9 mouse cellular contexts compared by ENCODE assay signal in the genomic region with DNA sequence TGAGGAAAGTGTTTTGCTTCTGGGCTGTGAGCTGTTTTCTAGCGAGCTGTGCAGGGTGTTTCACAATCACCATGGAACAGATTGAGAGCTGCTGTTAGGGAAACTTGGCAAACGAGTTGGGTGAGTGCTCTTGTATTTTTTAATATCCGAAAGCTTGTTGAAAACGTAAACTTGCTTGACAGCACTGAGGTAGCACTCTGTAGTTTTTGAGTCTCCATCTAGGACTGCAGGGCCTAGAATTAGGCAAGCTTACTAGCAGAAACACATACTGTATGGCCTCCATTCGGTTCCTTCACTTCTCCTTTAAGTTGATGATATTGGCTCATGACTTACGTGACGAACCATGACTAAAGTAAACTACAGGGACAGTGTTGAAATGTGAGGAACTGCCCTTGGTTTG. TPM values are rescaled to one million over a fixed set of nuclear protein-coding genes. Genes with fewer than 3 reads are reported as not detected.
DNase-seq lines count a peak whose midpoint lies in the region; ATAC-seq and TF ChIP-seq lines count a peak whose summit lies in the region.
"Had no signal": no experiment of that assay in that cellular context is flagged by ENCODE, and none has a peak within 500 bp of the region (broad histone marks: within the 10 kb centered on the region; RNA-seq: fewer than 3 reads in every experiment).

No protein-coding gene starts in this region.

- peak; percentile 50; the same call in 1 of the 2 replicates for ATAC-seq in frontal cortex, adult (ENCODE audit: low TSS enrichment)
- ATAC-seq in heart, postnatal 0 days (ENCODE audit: insufficient read depth, low read depth): no peak
- peak; percentile 84 for ATAC-seq in lung, embryonic 15.5 days (ENCODE audit: borderline replicate concordance, extremely low read depth, low FRiP score, low TSS enrichment)

- H3K36me3 ChIP-seq in heart, postnatal 0 days (replicated peaks; ENCODE audit: control insufficient read depth, insufficient read depth, low read length): no peaks in the 10 kb centered on the region; the same call in 1 of the 2 replicates
- no peaks in the 10 kb centered on the region for H3K36me3 ChIP-seq in lung, embryonic 15.5 days
- H3K36me3 ChIP-seq: neural tube, embryonic 12.5 days had no signal

- 0 out of 2 replicates have a peak overlapping the region, but pooled peaks have one; percentile 4 for H3K4me2 ChIP-seq in heart, postnatal 0 days (ENCODE audit: low read depth, low read length)
- peak overlapping the region; percentile 23 for H3K4me2 ChIP-seq in lung, embryonic 15.5 days
- H3K4me2 ChIP-seq: neural tube, embryonic 12.5 days had no signal

- H3K27ac ChIP-seq in heart, postnatal 0 days (ENCODE audit: low read depth): peak overlapping the region; percentile 61
- H3K27ac ChIP-seq in lung, embryonic 15.5 days: peak overlapping the region; percentile 85
- H3K27ac ChIP-seq: neural tube, embryonic 12.5 days had no signal

- H3K9me3 ChIP-seq in heart, postnatal 0 days (replicated peaks; ENCODE audit: control insufficient read depth, low read length): no peaks in the 10 kb centered on the region; the same call in 1 of the 2 replicates
- no peaks in the 10 kb centered on the region for H3K9me3 ChIP-seq in lung, embryonic 15.5 days
- H3K9me3 ChIP-seq: neural tube, embryonic 12.5 days had no signal

- H3K27me3 ChIP-seq in heart, postnatal 0 days (ENCODE audit: control insufficient read depth, insufficient read depth, low read length): no peaks in the 10 kb centered on the region
- H3K27me3 ChIP-seq in lung, embryonic 15.5 days: no peaks in the 10 kb centered on the region
- H3K27me3 ChIP-seq: neural tube, embryonic 12.5 days had no signal

- no peak overlapping the region for H3K4me3 ChIP-seq in heart, postnatal 0 days (ENCODE audit: low read depth, low read length)
- no peak overlapping the region for H3K4me3 ChIP-seq in lung, embryonic 15.5 days
- H3K4me3 ChIP-seq: neural tube, embryonic 12.5 days had no signal

- no peak overlapping the region for H3K9ac ChIP-seq in heart, postnatal 0 days (replicated peaks; ENCODE audit: low read depth, low read length)
- no peak overlapping the region for H3K9ac ChIP-seq in lung, embryonic 15.5 days
- H3K9ac ChIP-seq: neural tube, embryonic 12.5 days had no signal

- no peak for TF ChIP-seq CTCF in heart, postnatal 0 days (IDR thresholded peaks at IDR 0.05; ENCODE audit: low read depth)

- peaks cover 10% of the 10 kb centered on the region for H3K4me1 ChIP-seq in heart, postnatal 0 days (ENCODE audit: control insufficient read depth, insufficient read depth)
- peaks cover 16% of the 10 kb centered on the region for H3K4me1 ChIP-seq in lung, embryonic 15.5 days
- H3K4me1 ChIP-seq: neural tube, embryonic 12.5 days had no signal

- no peak for TF ChIP-seq EP300 in heart, postnatal 0 days (IDR thresholded peaks at IDR 0.05; ENCODE audit: low read depth)

- no peak for DNase-seq in frontal cortex, postnatal 25 days (ENCODE audit: low spot score in 2 of 2)
- peak; percentile 8 for DNase-seq in Muller cell, postnatal 12 days (ENCODE audit: inconsistent ontology term)
- DNase-seq in heart, postnatal 0 days (ENCODE audit: low spot score): peak; percentile 70
- no peak for DNase-seq in cerebellum, adult 8-10 months
- no peak for DNase-seq in cerebellum, postnatal 36 days
- no peak for DNase-seq in cerebellum, adult 9-10 months

- WGBS in heart, postnatal 0 days: 40% methylated on average over 7 of the region's 7 CpGs
- 21% methylated on average over 7 of the region's 7 CpGs for whole genome bisulfite sequencing in lung, embryonic 15.5 days

RNA-seq across cellular contexts. Expression of gene Sugt1, which starts 38.1 kb away (rescaled TPM):
- 24.8 and 33.1 TPM in 2 replicates for total RNA-seq in heart, postnatal 0 days (2014; rRNA removed; ENCODE audit: low replicate concordance)
- 95.5 and 102 TPM in 2 replicates for polyA plus RNA-seq in heart, postnatal 0 days (2015; fragmentation: Nextera tagmentation; extraction: Ambion mirVana)
- polyA plus RNA-seq in lung, embryonic 15.5 days (2015; fragmentation: Nextera tagmentation; extraction: Ambion mirVana): 127 and 136 TPM in 2 replicates

Comparison
In these comparisons a context has a peak if more than half of its experiments do, and no peak if none do; other contexts are left out.
1. DNase-seq: peak in Muller cell, postnatal 12 days (single experiment) and heart, postnatal 0 days (single experiment); none in frontal cortex, postnatal 25 days (0 of 2), cerebellum, adult 8-10 months (single experiment), cerebellum, postnatal 36 days (0 of 2) and cerebellum, adult 9-10 months (single experiment).